Mouse (Mus musculus): Measurements from ENCODE around the gene Cfap73.
A peak's percentile ranks its signal among the peaks of the same experiment; 100 is the strongest.

Gene Cfap73

GRCm38 (mm10) chr5:120612822-120613604 lies 21.0 kb downstream of the Cfap73 start:
- peak; percentile 100 for DNase-seq (ENCODE audit: low spot score)

GRCm38 (mm10) chr5:120612442-120612821 lies 21.6 kb downstream of the Cfap73 start, which contains the start of the genes Rita1 and Ddx54:
Gene Rita1 (minus strand): TSS chr5:120612589.
Gene Ddx54 (plus strand): TSS chr5:120612739.
- DNase-seq (ENCODE audit: low spot score) = peak; percentile 99

GRCm38 (mm10) chr5:120611416-120611815 lies 22.6 kb downstream of the Cfap73 start:
- peak; percentile 59 for DNase-seq (ENCODE audit: low spot score)

- DNase-seq (ENCODE audit: low spot score) = peak; percentile 64
Measured at GRCm38 (mm10) chr5:120610906-120611305, 23.1 kb downstream of the Cfap73 start.

- peak; percentile 64 for DNase-seq (ENCODE audit: low spot score)
Measured at GRCm38 (mm10) chr5:120609246-120609775, 24.7 kb downstream of the Cfap73 start.

GRCm38 (mm10) chr5:120607335-120607734 lies 26.7 kb downstream of the Cfap73 start:
- DNase-seq (ENCODE audit: low spot score) = no peak

- peak; percentile 61 for DNase-seq (ENCODE audit: low spot score)
Measured at GRCm38 (mm10) chr5:120606590-120607200, 27.3 kb downstream of the Cfap73 start.

GRCm38 (mm10) chr5:120605688-120606087 lies 28.3 kb downstream of the Cfap73 start:
- peak; percentile 95 for DNase-seq (ENCODE audit: low spot score)

GRCm38 (mm10) chr5:120605241-120605661 lies 28.8 kb downstream of the Cfap73 start:
- no peak for DNase-seq (ENCODE audit: low spot score)

GRCm38 (mm10) chr5:120604839-120605238 lies 29.2 kb downstream of the Cfap73 start:
- DNase-seq (ENCODE audit: low spot score) = peak; percentile 94

GRCm38 (mm10) chr5:120603515-120603914 lies 30.5 kb downstream of the Cfap73 start:
- DNase-seq (ENCODE audit: low spot score) = no peak

- DNase-seq (ENCODE audit: low spot score) = no peak
Measured at GRCm38 (mm10) chr5:120602210-120602609, 31.8 kb downstream of the Cfap73 start.

- DNase-seq (ENCODE audit: low spot score) = peak; percentile 80
Measured at GRCm38 (mm10) chr5:120600946-120601668, 32.9 kb downstream of the Cfap73 start.

- DNase-seq (ENCODE audit: low spot score) = no peak
Measured at GRCm38 (mm10) chr5:120599625-120600024, 34.4 kb downstream of the Cfap73 start.

GRCm38 (mm10) chr5:120594485-120594884 lies 39.5 kb downstream of the Cfap73 start:
- DNase-seq (ENCODE audit: low spot score) = no peak

- DNase-seq (ENCODE audit: low spot score) = no peak
Measured at GRCm38 (mm10) chr5:120592141-120592540, 41.9 kb downstream of the Cfap73 start.

- DNase-seq (ENCODE audit: low spot score) = no peak
Measured at GRCm38 (mm10) chr5:120590356-120591010, 43.6 kb downstream of the Cfap73 start.

- DNase-seq (ENCODE audit: low spot score) = peak; percentile 100
Measured at GRCm38 (mm10) chr5:120588569-120589094, 45.4 kb downstream of the Cfap73 start, which contains the start of the genes Tpcn1 and Iqcd. Gene Tpcn1 (minus strand): TSS chr5:120588673. Gene Iqcd (plus strand): TSS chr5:120589016.

GRCm38 (mm10) chr5:120587940-120588568 lies 46.0 kb downstream of the Cfap73 start:
- no peak for DNase-seq (ENCODE audit: low spot score)

GRCm38 (mm10) chr5:120587616-120587926 lies 46.5 kb downstream of the Cfap73 start:
- DNase-seq (ENCODE audit: low spot score) = no peak

All from testis, postnatal 10 days (tissue).